In genomic region chr13:31629321-31629851, GRCm38 (mm10) we compare ENCODE assay signal across 8 mouse cellular contexts. TPM values are rescaled to one million over a fixed set of nuclear protein-coding genes. Genes with fewer than 3 reads are reported as not detected.
A peak's percentile ranks its signal among the peaks of the same experiment; 100 is the strongest.
DNase-seq lines count a peak whose midpoint lies in the region; ATAC-seq and TF ChIP-seq lines count a peak whose summit lies in the region.

No protein-coding gene starts in this region.

- peaks cover 6% of the 10 kb centered on the region; the same call in 1 of the 2 replicates for H3K4me1 ChIP-seq in G1E (ENCODE audit: insufficient read depth, low read depth, low read length)
- H3K4me1 ChIP-seq in forebrain, embryonic 16.5 days (replicated peaks; ENCODE audit: control insufficient read depth, insufficient read depth, low read length): peaks cover 28% of the 10 kb centered on the region
- peaks cover 4% of the 10 kb centered on the region; the same call in 1 of the 2 replicates for H3K4me1 ChIP-seq in liver, embryonic 11.5 days (replicated peaks; ENCODE audit: control insufficient read depth, insufficient read depth, low read length)
- peaks cover 36% of the 10 kb centered on the region for H3K4me1 ChIP-seq in neural tube, embryonic 15.5 days

- no peak for TF ChIP-seq CTCF in gastrocnemius, adult 2 months (IDR thresholded peaks at IDR 0.05)
- TF ChIP-seq CTCF in G1E (IDR thresholded peaks at IDR 0.05; ENCODE audit: low read depth, low read length): no peak

- no peak overlapping the region for H3K27ac ChIP-seq in gastrocnemius, adult 2 months
- H3K27ac ChIP-seq in forebrain, embryonic 16.5 days (ENCODE audit: low read length): no peak overlapping the region
- H3K27ac ChIP-seq in liver, embryonic 11.5 days (ENCODE audit: low read depth, low read length): no peak overlapping the region
- H3K27ac ChIP-seq in neural tube, embryonic 15.5 days (replicated peaks): no peak overlapping the region

- peaks cover 50% of the 10 kb centered on the region for H3K27me3 ChIP-seq in G1E (ENCODE audit: insufficient read depth, low read length)
- peaks cover 73% of the 10 kb centered on the region for H3K27me3 ChIP-seq in forebrain, embryonic 16.5 days (replicated peaks; ENCODE audit: control insufficient read depth, insufficient read depth, low read length)
- peaks cover 87% of the 10 kb centered on the region for H3K27me3 ChIP-seq in liver, embryonic 11.5 days (replicated peaks; ENCODE audit: control insufficient read depth, insufficient read depth, low read length)
- peaks cover 93% of the 10 kb centered on the region for H3K27me3 ChIP-seq in neural tube, embryonic 15.5 days (replicated peaks)

- peaks cover 14% of the 10 kb centered on the region for H3K9me3 ChIP-seq in G1E (replicated peaks)
- H3K9me3 ChIP-seq in forebrain, embryonic 16.5 days (ENCODE audit: control insufficient read depth, low read length): no peaks in the 10 kb centered on the region
- no peaks in the 10 kb centered on the region for H3K9me3 ChIP-seq in liver, embryonic 11.5 days (ENCODE audit: control insufficient read depth, low read length)
- H3K9me3 ChIP-seq in neural tube, embryonic 15.5 days (replicated peaks): no peaks in the 10 kb centered on the region

- peak overlapping the region; percentile 5; the same call in 1 of the 2 replicates for H3K9ac ChIP-seq in forebrain, embryonic 16.5 days (replicated peaks; ENCODE audit: low read depth, low read length)
- H3K9ac ChIP-seq in liver, embryonic 11.5 days (ENCODE audit: low read depth, low read length): no peak overlapping the region; the same call in 1 of the 2 replicates
- peak overlapping the region; percentile 6; the same call in 1 of the 2 replicates for H3K9ac ChIP-seq in neural tube, embryonic 15.5 days (replicated peaks)

- no peak for ATAC-seq in G1E (ENCODE audit: extremely low read depth, insufficient number of reproducible peaks, low FRiP score, poor library complexity, severe bottlenecking)
- no peak for ATAC-seq in forebrain, embryonic 16.5 days
- no peak for ATAC-seq in liver, embryonic 11.5 days (replicated peaks; ENCODE audit: low FRiP score)
- ATAC-seq in neural tube, embryonic 15.5 days (ENCODE audit: low FRiP score): no peak
- no peak for ATAC-seq in monocyte, adult 5-6 weeks (replicated peaks; ENCODE audit: insufficient number of reproducible peaks, low FRiP score, low TSS enrichment, poor library complexity, severe bottlenecking)

- DNase-seq in gastrocnemius, adult 2 months: no peak
- no peak for DNase-seq in gastrocnemius, postnatal 14 days
- no peak for DNase-seq in G1E (ENCODE audit: low spot score)
- DNase-seq in liver, embryonic 11.5 days (ENCODE audit: low spot score): no peak
- no peak for DNase-seq in cerebellum, postnatal 14 days

- intact Hi-C loops in gastrocnemius, adult 2 months (cut with DNase I): no loop called here
- intact Hi-C loops in gastrocnemius, postnatal 14 days (cut with DNase I; ENCODE audit: low total_unique reads): loop anchor here (5.0 to 10.0 kb wide), 3 partner anchors 422 to 735 kb away; no protein-coding TSS in a partner anchor

- no peaks in the 10 kb centered on the region for H3K36me3 ChIP-seq in G1E (replicated peaks)
- H3K36me3 ChIP-seq in forebrain, embryonic 16.5 days (ENCODE audit: control insufficient read depth, insufficient read depth): no peaks in the 10 kb centered on the region
- H3K36me3 ChIP-seq in liver, embryonic 11.5 days (ENCODE audit: control insufficient read depth, insufficient read depth, low read length): no peaks in the 10 kb centered on the region
- H3K36me3 ChIP-seq in neural tube, embryonic 15.5 days: no peaks in the 10 kb centered on the region

- H3K4me3 ChIP-seq in gastrocnemius, adult 2 months: peak overlapping the region; percentile 71
- peak overlapping the region; percentile 26; the same call in 1 of the 2 replicates for H3K4me3 ChIP-seq in G1E (ENCODE audit: low read depth, low read length)
- H3K4me3 ChIP-seq in forebrain, embryonic 16.5 days (replicated peaks; ENCODE audit: low read length): peak overlapping the region; percentile 35
- peak overlapping the region; percentile 44 for H3K4me3 ChIP-seq in liver, embryonic 11.5 days (ENCODE audit: low read depth, low read length)
- H3K4me3 ChIP-seq in neural tube, embryonic 15.5 days (replicated peaks): peak overlapping the region; percentile 45

- under 1% methylated on average over 40 of the region's 40 CpGs for WGBS in forebrain, embryonic 16.5 days
- 3% methylated on average over 40 of the region's 40 CpGs for WGBS in liver, embryonic 11.5 days
- under 1% methylated on average over 40 of the region's 40 CpGs for WGBS in neural tube, embryonic 15.5 days

- peak overlapping the region; percentile 51 for H3K4me2 ChIP-seq in forebrain, embryonic 16.5 days (ENCODE audit: low read length)
- peak overlapping the region; percentile 62 for H3K4me2 ChIP-seq in liver, embryonic 11.5 days
- peak overlapping the region; percentile 57 for H3K4me2 ChIP-seq in neural tube, embryonic 15.5 days

RNA-seq across cellular contexts. Expression of gene Foxf2, which starts 3.8 kb away (rescaled TPM):
- under 1 TPM in 1 of 2 experiments, not detected in 1; 0.10 TPM for total RNA-seq in gastrocnemius, adult 2 months (2021)
- total RNA-seq in gastrocnemius, postnatal 14 days (2021): under 1 TPM in 1 of 2 experiments, not detected in 1; 0.16 TPM
- not detected in 2 replicates for total RNA-seq in G1E (2014; fragmentation: Nextera tagmentation)
- total RNA-seq in G1E (2017): 0.33 TPM in 1 of 2 replicates, not detected in the other
- not detected in 2 replicates for polyA plus RNA-seq in G1E (2012)
- 4.3 and 5.0 TPM in 2 replicates for polyA plus RNA-seq in forebrain, embryonic 16.5 days (2015; fragmentation: Nextera tagmentation; extraction: Ambion mirVana)
- 0.70 and 1.2 TPM in 2 replicates for polyA plus RNA-seq in liver, embryonic 11.5 days (2014; fragmentation: Nextera tagmentation; extraction: Ambion mirVana)
- 4.5 and 6.3 TPM in 2 replicates for polyA plus RNA-seq in neural tube, embryonic 15.5 days (2015; fragmentation: Nextera tagmentation; extraction: Ambion mirVana)
- not detected in 3 replicates for total RNA-seq in monocyte, adult 5-6 weeks (2017)
